Mouse (Mus musculus): Measurements from ENCODE around the gene Pter. TPM values are rescaled to one million over a fixed set of nuclear protein-coding genes. Genes with fewer than 3 reads are reported as not detected.

Gene Pter
- total and polyA plus RNA-seq, 3 experiments: 27.2 to 90.9 (median 53.7) TPM

DNA sequence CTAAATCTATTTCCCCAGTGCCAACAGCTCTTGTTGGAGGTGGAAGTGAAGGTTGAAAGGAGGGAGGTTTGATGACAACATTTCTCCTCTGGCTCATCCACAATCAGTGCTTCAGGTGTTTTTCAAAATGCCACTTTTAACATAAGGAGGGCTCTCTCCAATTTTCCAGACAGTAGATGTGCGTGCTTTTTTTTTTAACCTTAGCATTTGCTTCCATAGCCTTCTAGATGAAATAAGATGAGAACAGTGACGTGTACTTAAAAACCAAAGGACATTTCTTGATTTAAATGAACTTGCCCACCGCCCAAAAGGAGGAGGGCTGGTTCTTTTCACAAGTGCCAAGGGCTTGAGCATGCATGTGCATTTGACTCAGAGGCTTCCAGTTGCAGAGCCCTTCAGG lies 88.1 kb downstream of the Pter start:
- DNase-seq (ENCODE audit: extremely low read depth): no peak
- in situ Hi-C loops (cut with MboI; ENCODE audit: low pct_ligation_motif_present, low pct_unique_long_range_greater_than_20kb, low sequenced_read_pairs): no loop called here
- H3K79me2 ChIP-seq (replicated peaks; ENCODE audit: control insufficient read depth, extremely low read depth, insufficient read depth, poor library complexity, severe bottlenecking): no peaks in the 10 kb centered on the region
- H3K9me3 ChIP-seq (replicated peaks; ENCODE audit: low read length): peaks cover 6% of the 10 kb centered on the region
- no peak overlapping the region for H3K27ac ChIP-seq (ENCODE audit: insufficient read depth, low read depth)
- peaks cover 0 to 11% of the 10 kb centered on the region in 2 experiments; a peak in 2 of 4 replicates for H3K4me1 ChIP-seq (ENCODE audit: control insufficient read depth in 1 of 2, insufficient read depth in 2 of 2)
- H3K4me3 ChIP-seq (replicated peaks in 1 of 3; ENCODE audit: low read depth in 2 of 3, low read length in 2 of 3, poor library complexity in 1 of 3): no peak overlapping the region
- H3K9ac ChIP-seq (ENCODE audit: insufficient read depth, low read depth): no peak overlapping the region
- dilution Hi-C loops (cut with MboI; ENCODE audit: extremely low pct_ligation_motif_present, extremely low pct_unique_long_range_greater_than_20kb, low sequenced_read_pairs): no loop called here
- peaks cover 0 to 12% of the 10 kb centered on the region in 2 experiments for H3K36me3 ChIP-seq (replicated peaks in 1 of 2; ENCODE audit: control insufficient read depth in 1 of 2, insufficient read depth in 1 of 2, low read length in 1 of 2)
- no peaks in the 10 kb centered on the region for H3K27me3 ChIP-seq (replicated peaks)
- no peak for TF ChIP-seq ZMIZ1 (IDR thresholded peaks at IDR 0.05; ENCODE audit: low read depth, low read length)
- TF ChIP-seq TCF12 (IDR thresholded peaks at IDR 0.05; ENCODE audit: low read depth, low read length): no peak
- no peak for TF ChIP-seq CHD1 (IDR thresholded peaks at IDR 0.05; ENCODE audit: low read depth, low read length)
- TF ChIP-seq TBP (conservative IDR thresholded peaks at IDR 0.05; ENCODE audit: low read depth, low read length): no peak
- TF ChIP-seq MAFK (IDR thresholded peaks at IDR 0.05; ENCODE audit: insufficient replicate concordance, low read length): no peak
- no peak for TF ChIP-seq EP300 (IDR thresholded peaks at IDR 0.05; ENCODE audit: low read length)
- no peak for TF ChIP-seq ZKSCAN1 (IDR thresholded peaks at IDR 0.05; ENCODE audit: borderline replicate concordance, low read depth, low read length)
- TF ChIP-seq ETS1 (conservative IDR thresholded peaks at IDR 0.05; ENCODE audit: low read depth, low read length): no peak
- no peak overlapping the region for H3K4me2 ChIP-seq (ENCODE audit: insufficient read depth, low read depth, poor library complexity, severe bottlenecking)

DNA sequence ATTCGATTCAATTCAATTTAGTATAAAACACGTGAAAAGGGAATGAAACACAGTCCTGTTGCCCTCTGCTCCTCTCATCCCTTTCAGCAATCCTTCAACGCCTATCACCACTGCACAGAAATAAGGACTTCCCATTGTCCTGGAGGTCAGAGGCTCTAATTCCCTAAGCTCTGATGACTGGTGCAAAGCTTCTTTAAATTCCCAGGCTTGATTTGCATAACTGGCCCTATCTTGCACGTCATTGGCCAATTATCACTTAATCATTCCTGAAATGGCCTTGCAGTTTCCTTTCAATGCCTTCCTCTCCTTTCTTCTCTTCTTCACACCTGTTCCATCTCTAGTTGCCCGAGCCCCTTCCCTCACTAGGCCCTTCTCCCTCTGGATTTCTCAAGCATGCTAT lies 94.5 kb downstream of the Pter start:
- Histone ChIP-seq H3K79me2 (replicated peaks; ENCODE audit: control insufficient read depth, extremely low read depth, insufficient read depth, poor library complexity, severe bottlenecking) (no peaks in the 10 kb centered on the region), H3K4me1 (ENCODE audit: control insufficient read depth in 1 of 2, insufficient read depth in 2 of 2) (peaks cover 0 to 3% of the 10 kb centered on the region in 2 experiments; a peak in 1 of 4 replicates), H3K36me3 (replicated peaks in 1 of 2; ENCODE audit: control insufficient read depth in 1 of 2, insufficient read depth in 1 of 2, low read length in 1 of 2) (no peaks in the 10 kb centered on the region), H3K4me2 (ENCODE audit: insufficient read depth, low read depth, poor library complexity, severe bottlenecking) (no peak overlapping the region), H3K27me3 (replicated peaks) (no peaks in the 10 kb centered on the region), H3K27ac (ENCODE audit: insufficient read depth, low read depth) (no peak overlapping the region), H3K9ac (ENCODE audit: insufficient read depth, low read depth) (no peak overlapping the region), H3K4me3 (replicated peaks in 1 of 3; ENCODE audit: low read depth in 2 of 3, low read length in 2 of 3, poor library complexity in 1 of 3) (no peak overlapping the region), H3K9me3 (replicated peaks; ENCODE audit: low read length) (no peaks in the 10 kb centered on the region)
- TF ChIP-seq TCF12 (IDR thresholded peaks at IDR 0.05; ENCODE audit: low read depth, low read length) (no peak), E2F4 (IDR thresholded peaks at IDR 0.05; ENCODE audit: insufficient replicate concordance, low read depth, low read length) (no peak), JUND (conservative IDR thresholded peaks at IDR 0.05; ENCODE audit: low read depth, low read length) (no peak), SMC3 (IDR thresholded peaks at IDR 0.05; ENCODE audit: low read depth, low read length) (no peak), ZNF384 (IDR thresholded peaks at IDR 0.05; ENCODE audit: low read depth, low read length) (no peak), CTCF (conservative IDR thresholded peaks at IDR 0.05 in 1 of 2, IDR thresholded peaks at IDR 0.05 in 1 of 2; ENCODE audit: low read depth in 2 of 2, low read length in 2 of 2) (no peak), TBP (conservative IDR thresholded peaks at IDR 0.05; ENCODE audit: low read depth, low read length) (no peak), MXI1 (IDR thresholded peaks at IDR 0.05; ENCODE audit: low read depth, low read length) (no peak), GABPA (IDR thresholded peaks at IDR 0.05; ENCODE audit: insufficient replicate concordance, low read depth, low read length) (no peak), MEF2A (IDR thresholded peaks at IDR 0.05; ENCODE audit: borderline replicate concordance, low read depth, low read length) (no peak), CHD2 (IDR thresholded peaks at IDR 0.05; ENCODE audit: low read length) (no peak)
- in situ Hi-C loops (cut with MboI; ENCODE audit: low pct_ligation_motif_present, low pct_unique_long_range_greater_than_20kb, low sequenced_read_pairs) (no loop called here), dilution Hi-C loops (cut with MboI; ENCODE audit: extremely low pct_ligation_motif_present, extremely low pct_unique_long_range_greater_than_20kb, low sequenced_read_pairs) (no loop called here)
- no peak for DNase-seq (ENCODE audit: extremely low read depth)

Data from CH12.LX (cell line).